ENCODE assay signal across 9 mouse cellular contexts in genomic region chr7:18872014-18872802, GRCm38 (mm10). TPM values are rescaled to one million over a fixed set of nuclear protein-coding genes. Genes with fewer than 3 reads are reported as not detected.
A peak's percentile ranks its signal among the peaks of the same experiment; 100 is the strongest.
DNase-seq lines count a peak whose midpoint lies in the region; ATAC-seq and TF ChIP-seq lines count a peak whose summit lies in the region.
"Had no signal": no experiment of that assay in that cellular context is flagged by ENCODE, and none has a peak within 500 bp of the region (broad histone marks: within the 10 kb centered on the region; RNA-seq: fewer than 3 reads in every experiment).

No protein-coding gene starts in this region.

- no peak for DNase-seq in kidney, adult 8-10 months
- no peak for DNase-seq in ovary, postnatal 10 days (ENCODE audit: low spot score)
- DNase-seq in gastrocnemius, postnatal 36 days: no peak
- DNase-seq in gastrocnemius, postnatal 14 days: no peak

- H3K4me2 ChIP-seq in kidney, embryonic 15.5 days: peak overlapping the region; percentile 75
- peak overlapping the region; percentile 72 for H3K4me2 ChIP-seq in intestine, embryonic 16.5 days (ENCODE audit: low read depth, low read length)
- H3K4me2 ChIP-seq in midbrain, embryonic 16.5 days (ENCODE audit: low read length): peak overlapping the region; percentile 92

- peak overlapping the region; percentile 43 for H3K4me3 ChIP-seq in kidney, embryonic 15.5 days (replicated peaks)
- peak overlapping the region; percentile 11 for H3K4me3 ChIP-seq in embryonic fibroblast, embryonic 13.5 days (ENCODE audit: insufficient read depth, low read length)
- peak overlapping the region; percentile 43 for H3K4me3 ChIP-seq in intestine, embryonic 16.5 days (ENCODE audit: low read length)
- peak overlapping the region; percentile 44 for H3K4me3 ChIP-seq in midbrain, embryonic 16.5 days (ENCODE audit: low read depth, low read length)

- peaks cover 2% of the 10 kb centered on the region; the same call in 1 of the 2 replicates for H3K9me3 ChIP-seq in kidney, embryonic 15.5 days (replicated peaks)
- no peaks in the 10 kb centered on the region for H3K9me3 ChIP-seq in intestine, embryonic 16.5 days (ENCODE audit: control insufficient read depth, low read length)
- peaks cover 2% of the 10 kb centered on the region; the same call in 1 of the 2 replicates for H3K9me3 ChIP-seq in midbrain, embryonic 16.5 days (replicated peaks; ENCODE audit: control insufficient read depth, low read length, poor library complexity, severe bottlenecking)

- H3K9ac ChIP-seq in kidney, embryonic 15.5 days: 0 out of 2 replicates have a peak overlapping the region, but pooled peaks have one; percentile 23
- peak overlapping the region; percentile 56; the same call in 1 of the 2 replicates for H3K9ac ChIP-seq in intestine, embryonic 16.5 days (ENCODE audit: low read depth, low read length)
- peak overlapping the region; percentile 62 for H3K9ac ChIP-seq in midbrain, embryonic 16.5 days (ENCODE audit: low read depth, low read length)

- H3K27ac ChIP-seq in kidney, embryonic 15.5 days: no peak overlapping the region
- H3K27ac ChIP-seq in embryonic fibroblast, embryonic 13.5 days (ENCODE audit: insufficient read depth, low read length): no peak overlapping the region
- H3K27ac ChIP-seq in intestine, embryonic 16.5 days (ENCODE audit: low read length): no peak overlapping the region
- no peak overlapping the region for H3K27ac ChIP-seq in midbrain, embryonic 16.5 days (ENCODE audit: low read length)

- 24% methylated on average over 13 of the region's 14 CpGs for WGBS in kidney, embryonic 15.5 days
- WGBS in intestine, embryonic 16.5 days: 26% methylated on average over 13 of the region's 14 CpGs
- WGBS in midbrain, embryonic 16.5 days: 31% methylated on average over 13 of the region's 14 CpGs

- no peaks in the 10 kb centered on the region for H3K36me3 ChIP-seq in kidney, embryonic 15.5 days
- H3K36me3 ChIP-seq in intestine, embryonic 16.5 days (ENCODE audit: control insufficient read depth, insufficient read depth, low read length): no peaks in the 10 kb centered on the region
- no peaks in the 10 kb centered on the region for H3K36me3 ChIP-seq in midbrain, embryonic 16.5 days (ENCODE audit: control insufficient read depth, insufficient read depth, low read length)

- no peak for TF ChIP-seq POLR2A in embryonic fibroblast, embryonic 13.5 days (IDR thresholded peaks at IDR 0.05; ENCODE audit: low read depth, low read length)

- H3K4me1 ChIP-seq in kidney, embryonic 15.5 days: peaks cover 8% of the 10 kb centered on the region
- no peaks in the 10 kb centered on the region for H3K4me1 ChIP-seq in embryonic fibroblast, embryonic 13.5 days (ENCODE audit: control insufficient read depth, insufficient read depth, low read length)
- H3K4me1 ChIP-seq in intestine, embryonic 16.5 days (ENCODE audit: control insufficient read depth, insufficient read depth, low read length): no peaks in the 10 kb centered on the region
- peaks cover 6% of the 10 kb centered on the region for H3K4me1 ChIP-seq in midbrain, embryonic 16.5 days (ENCODE audit: control insufficient read depth, insufficient read depth, low read length)

- TF ChIP-seq CTCF in embryonic fibroblast, embryonic 13.5 days (IDR thresholded peaks at IDR 0.05; ENCODE audit: borderline replicate concordance, insufficient read depth, low read length): no peak

- no peaks in the 10 kb centered on the region; the same call in 1 of the 2 replicates for H3K27me3 ChIP-seq in kidney, embryonic 15.5 days
- no peaks in the 10 kb centered on the region for H3K27me3 ChIP-seq in intestine, embryonic 16.5 days (replicated peaks; ENCODE audit: control insufficient read depth, insufficient read depth, low read length)
- H3K27me3 ChIP-seq in midbrain, embryonic 16.5 days (ENCODE audit: control insufficient read depth, insufficient read depth, low read depth, low read length): no peaks in the 10 kb centered on the region

- ATAC-seq in kidney, embryonic 15.5 days (replicated peaks; ENCODE audit: low FRiP score): peak; percentile 47; the same call in 1 of the 2 replicates
- ATAC-seq in intestine, embryonic 16.5 days: peak; percentile 45; the same call in 1 of the 2 replicates
- peak; percentile 75 for ATAC-seq in midbrain, embryonic 16.5 days

- intact Hi-C loops in gastrocnemius, postnatal 36 days (cut with DNase I): loop anchor here (5.0 kb wide), 1 partner anchor 40 kb away; no protein-coding TSS in a partner anchor
- intact Hi-C loops in gastrocnemius, postnatal 14 days (cut with DNase I; ENCODE audit: low total_unique reads): loop anchor here (2.0 kb wide), 1 partner anchor 121 kb away; no protein-coding TSS in a partner anchor

RNA-seq across cellular contexts. Expression of gene Pglyrp1, which starts 1.1 kb away (rescaled TPM):
- polyA plus RNA-seq in kidney, embryonic 15.5 days (2015; fragmentation: Nextera tagmentation; extraction: Ambion mirVana): 2.3 and 4.8 TPM in 2 replicates
- polyA plus RNA-seq in embryonic fibroblast, embryonic 13.5 days (2011; ENCODE audit: insufficient read length, low read depth, missing spikeins): not detected in 2 replicates
- 101 and 106 TPM in 2 replicates for polyA plus RNA-seq in intestine, embryonic 16.5 days (2015; fragmentation: Nextera tagmentation; extraction: Ambion mirVana)
- polyA plus RNA-seq in midbrain, embryonic 16.5 days (2015; fragmentation: Nextera tagmentation; extraction: Ambion mirVana): 25.4 and 29.9 TPM in 2 replicates
- 1 to 10 TPM in 1 of 2 experiments, under 1 TPM in 1; 0.99 to 1.3 TPM for total RNA-seq in gastrocnemius, postnatal 36 days (2021)
- 1 to 10 TPM; 1.4 to 1.5 TPM for total RNA-seq in gastrocnemius, postnatal 14 days (2021)

RNA-seq across cellular contexts. Expression of gene Mill2, which starts 32.4 kb away (rescaled TPM):
- polyA plus RNA-seq in kidney, embryonic 15.5 days (2015; fragmentation: Nextera tagmentation; extraction: Ambion mirVana): 0.76 and 1.2 TPM in 2 replicates
- polyA plus RNA-seq in embryonic fibroblast, embryonic 13.5 days (2011; ENCODE audit: insufficient read length, low read depth, missing spikeins): 1.8 and 3.0 TPM in 2 replicates
- 1.1 and 1.3 TPM in 2 replicates for polyA plus RNA-seq in intestine, embryonic 16.5 days (2015; fragmentation: Nextera tagmentation; extraction: Ambion mirVana)
- 0.45 and 0.69 TPM in 2 replicates for polyA plus RNA-seq in midbrain, embryonic 16.5 days (2015; fragmentation: Nextera tagmentation; extraction: Ambion mirVana)
- total RNA-seq in gastrocnemius, postnatal 36 days (2021): 1 to 10 TPM; 1.8 to 2.1 TPM
- 1 to 10 TPM; 2.6 to 3.2 TPM for total RNA-seq in gastrocnemius, postnatal 14 days (2021)
- total RNA-seq: monocyte, adult 5-6 weeks had no signal

RNA-seq across cellular contexts. Expression of gene Ccdc61, which starts 38.0 kb away (rescaled TPM):
- polyA plus RNA-seq in kidney, embryonic 15.5 days (2015; fragmentation: Nextera tagmentation; extraction: Ambion mirVana): 27.7 and 28.9 TPM in 2 replicates
- 10.1 and 10.5 TPM in 2 replicates for polyA plus RNA-seq in embryonic fibroblast, embryonic 13.5 days (2011; ENCODE audit: insufficient read length, low read depth, missing spikeins)
- polyA plus RNA-seq in intestine, embryonic 16.5 days (2015; fragmentation: Nextera tagmentation; extraction: Ambion mirVana): 23.7 and 24.7 TPM in 2 replicates
- polyA plus RNA-seq in midbrain, embryonic 16.5 days (2015; fragmentation: Nextera tagmentation; extraction: Ambion mirVana): 24.7 and 31.2 TPM in 2 replicates
- 1 to 10 TPM; 5.2 to 6.1 TPM for total RNA-seq in gastrocnemius, postnatal 36 days (2021)
- 1 to 10 TPM; 5.1 TPM for total RNA-seq in gastrocnemius, postnatal 14 days (2021)

RNA-seq across cellular contexts. Expression of gene Psg17, which starts 50.8 kb away (rescaled TPM):
- 0.09 TPM in 1 of 2 replicates, not detected in the other for polyA plus RNA-seq in kidney, embryonic 15.5 days (2015; fragmentation: Nextera tagmentation; extraction: Ambion mirVana)
- polyA plus RNA-seq in embryonic fibroblast, embryonic 13.5 days (2011; ENCODE audit: insufficient read length, low read depth, missing spikeins): not detected in 2 replicates
- 0.06 and 0.09 TPM in 2 replicates for polyA plus RNA-seq in intestine, embryonic 16.5 days (2015; fragmentation: Nextera tagmentation; extraction: Ambion mirVana)
- 0.09 TPM in 1 of 2 replicates, not detected in the other for polyA plus RNA-seq in midbrain, embryonic 16.5 days (2015; fragmentation: Nextera tagmentation; extraction: Ambion mirVana)
- total RNA-seq in gastrocnemius, postnatal 36 days (2021): not detected
- not detected for total RNA-seq in gastrocnemius, postnatal 14 days (2021)
- total RNA-seq: monocyte, adult 5-6 weeks had no signal

RNA-seq across cellular contexts. Expression of gene Nova2, which starts 53.5 kb away (rescaled TPM):
- polyA plus RNA-seq in kidney, embryonic 15.5 days (2015; fragmentation: Nextera tagmentation; extraction: Ambion mirVana): 0.67 and 0.93 TPM in 2 replicates
- 0.23 and 0.30 TPM in 2 replicates for polyA plus RNA-seq in embryonic fibroblast, embryonic 13.5 days (2011; ENCODE audit: insufficient read length, low read depth, missing spikeins)
- polyA plus RNA-seq in intestine, embryonic 16.5 days (2015; fragmentation: Nextera tagmentation; extraction: Ambion mirVana): 0.34 and 0.40 TPM in 2 replicates
- 11.9 and 14.3 TPM in 2 replicates for polyA plus RNA-seq in midbrain, embryonic 16.5 days (2015; fragmentation: Nextera tagmentation; extraction: Ambion mirVana)
- total RNA-seq in gastrocnemius, postnatal 36 days (2021): 1 to 10 TPM; 1.7 to 1.8 TPM
- 1 to 10 TPM; 2.6 to 3.3 TPM for total RNA-seq in gastrocnemius, postnatal 14 days (2021)
- total RNA-seq: monocyte, adult 5-6 weeks had no signal
